Mouse (Mus musculus): ENCODE data around the gene Rbm47.

DNA sequence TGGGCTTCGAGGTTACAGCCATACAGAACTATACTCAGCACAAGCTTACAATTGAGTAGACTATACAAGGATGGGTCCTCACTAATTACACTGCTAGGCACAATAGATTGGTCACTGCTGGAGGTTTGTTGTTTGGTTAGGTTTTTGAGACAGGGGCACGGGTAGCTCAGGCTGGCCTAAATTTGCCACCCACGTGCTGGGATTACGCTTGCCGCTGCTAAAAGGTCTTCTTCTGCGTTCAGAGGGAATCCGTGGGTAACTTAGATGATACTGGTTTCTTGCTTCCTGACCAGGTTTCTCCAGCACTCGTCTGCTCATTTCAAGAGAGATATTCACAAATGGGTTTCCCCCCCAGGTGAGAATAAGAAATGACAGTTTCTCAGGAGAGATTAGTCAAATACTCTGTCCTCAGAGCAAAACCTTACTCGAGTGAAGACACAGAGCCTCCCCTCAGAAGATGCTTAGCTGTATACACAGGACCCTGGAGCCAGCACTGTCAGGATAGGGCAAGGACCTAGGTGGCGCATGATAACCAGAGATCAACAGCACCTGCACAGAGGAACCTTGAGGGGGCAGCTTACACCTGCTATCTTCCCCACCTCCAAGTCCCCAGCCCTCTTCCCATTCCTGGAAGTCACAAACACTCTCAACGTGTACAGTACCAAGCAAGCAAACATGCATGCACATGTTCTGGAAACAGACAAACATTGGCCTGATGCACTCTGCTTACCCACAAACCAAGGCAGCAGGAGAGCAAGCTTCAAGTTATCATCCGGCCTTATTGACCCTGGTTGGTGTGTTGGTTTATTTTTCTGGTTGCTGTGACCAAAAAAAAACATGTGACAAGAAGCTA, 104.6 kb downstream of the Rbm47 start:
- 0 out of 2 replicates have a peak, but pooled peaks have one; percentile 4 for TF ChIP-seq CTCF (IDR thresholded peaks at IDR 0.05; ENCODE audit: insufficient read depth, low read length)
- no peak for TF ChIP-seq POLR2A (IDR thresholded peaks at IDR 0.05; ENCODE audit: borderline replicate concordance, extremely low read depth, low read depth, low read length)
